Mouse (Mus musculus) retina, embryonic 14.5 days (tissue): ENCODE results near the gene Ercc5.

Experiments used
- DNase-seq: peaks from one replicate; pipeline ENCODE4 v3.0.0-alpha.2; 2015; ENCODE audit warnings: low spot score

Ercc5 gene

GRCm38 (mm10) chr1:44147563-44148381 lies at the start of gene Ercc5:
TSS of gene Ercc5 (plus strand) at chr1:44147744.
- DNase-seq, result peak; percentile 89

- peak; percentile 59 for DNase-seq
These were observed 45.9 kb upstream of the Ercc5 start for GRCm38 (mm10) chr1:44101448-44102225.

GRCm38 (mm10) chr1:44102259-44102717 lies 45.3 kb upstream of the Ercc5 start, which contains the start of gene Tex30:
TSS of gene Tex30 (minus strand) at chr1:44102441.
- DNase-seq, result peak; percentile 98

- DNase-seq, result peak; percentile 16
These were observed 44.6 kb upstream of the Ercc5 start for GRCm38 (mm10) chr1:44102939-44103338.

- DNase-seq, result no peak
These were observed 30.0 kb upstream of the Ercc5 start for GRCm38 (mm10) chr1:44117571-44117970.

- DNase-seq, result peak; percentile 95
These were observed 29.1 kb upstream of the Ercc5 start, which contains the start of the genes Kdelc1 and Bivm for GRCm38 (mm10) chr1:44118239-44119054. TSS of gene Kdelc1 (minus strand) at chr1:44118808. TSS of gene Bivm (plus strand) at chr1:44118957.

- peak; percentile 85 for DNase-seq
These were observed 28.1 kb upstream of the Ercc5 start for GRCm38 (mm10) chr1:44119201-44120073.

- DNase-seq, result no peak
These were observed 27.5 kb upstream of the Ercc5 start for GRCm38 (mm10) chr1:44120074-44120406.

- DNase-seq, result no peak
These were observed 25.3 kb upstream of the Ercc5 start for GRCm38 (mm10) chr1:44122256-44122655.

- no peak for DNase-seq
These were observed 22.0 kb upstream of the Ercc5 start for GRCm38 (mm10) chr1:44125590-44125989.

GRCm38 (mm10) chr1:44129929-44130581 lies 17.5 kb upstream of the Ercc5 start:
- no peak for DNase-seq

GRCm38 (mm10) chr1:44140232-44140631 lies 7.3 kb upstream of the Ercc5 start:
- DNase-seq, result no peak

GRCm38 (mm10) chr1:44142747-44143146 lies 4.8 kb upstream of the Ercc5 start:
- no peak for DNase-seq

GRCm38 (mm10) chr1:44148706-44149105 lies 1.2 kb downstream of the Ercc5 start:
- DNase-seq, result peak; percentile 46

- peak; percentile 31 for DNase-seq
These were observed 7.7 kb downstream of the Ercc5 start for GRCm38 (mm10) chr1:44155287-44155686.

- DNase-seq, result no peak
These were observed 10.8 kb downstream of the Ercc5 start for GRCm38 (mm10) chr1:44158317-44158716.

GRCm38 (mm10) chr1:44161818-44162217 lies 14.3 kb downstream of the Ercc5 start:
- no peak for DNase-seq

GRCm38 (mm10) chr1:44162389-44162788 lies 14.8 kb downstream of the Ercc5 start:
- DNase-seq, result no peak

- DNase-seq, result no peak
These were observed 20.4 kb downstream of the Ercc5 start for GRCm38 (mm10) chr1:44167859-44168383.

GRCm38 (mm10) chr1:44172656-44173055 lies 25.1 kb downstream of the Ercc5 start:
- no peak for DNase-seq
